In genomic region chr1:148924506-148924905, GRCm38 (mm10) we compare ENCODE assay signal across 31 mouse cellular contexts.
"Had no signal": no experiment of that assay in that cellular context is flagged by ENCODE, and none has a peak within 500 bp of the region (broad histone marks: within the 10 kb centered on the region; RNA-seq: fewer than 3 reads in every experiment).

No protein-coding gene starts in this region.

- H3K4me1 ChIP-seq: limb, embryonic 10.5 days; limb, embryonic 12.5 days; limb, embryonic 13.5 days; limb, embryonic 15.5 days; liver, embryonic 12.5 days; liver, embryonic 13.5 days; liver, embryonic 15.5 days; lung, embryonic 15.5 days; megakaryocyte, embryonic 14.5 days; midbrain, embryonic 10.5 days; midbrain, embryonic 12.5 days; midbrain, embryonic 13.5 days; midbrain, embryonic 15.5 days had no signal

- H3K4me2 ChIP-seq: limb, embryonic 12.5 days; limb, embryonic 13.5 days; limb, embryonic 15.5 days; liver, embryonic 11.5 days; liver, embryonic 12.5 days; liver, embryonic 13.5 days; liver, embryonic 15.5 days; lung, embryonic 14.5 days; lung, embryonic 15.5 days; midbrain, embryonic 11.5 days; midbrain, embryonic 12.5 days; midbrain, embryonic 13.5 days; midbrain, embryonic 15.5 days had no signal

- H3K9ac ChIP-seq: limb, embryonic 12.5 days; limb, embryonic 13.5 days; limb, embryonic 15.5 days; liver, embryonic 12.5 days; liver, embryonic 13.5 days; liver, embryonic 14.5 days; liver, embryonic 15.5 days; liver, postnatal 0 days; lung, embryonic 14.5 days; lung, embryonic 15.5 days; midbrain, embryonic 12.5 days; midbrain, embryonic 13.5 days; midbrain, embryonic 15.5 days had no signal

- H3K36me3 ChIP-seq: limb, embryonic 10.5 days; limb, embryonic 12.5 days; limb, embryonic 13.5 days; limb, embryonic 15.5 days; liver, embryonic 12.5 days; liver, embryonic 13.5 days; liver, embryonic 15.5 days; lung, embryonic 15.5 days; midbrain, embryonic 10.5 days; midbrain, embryonic 12.5 days; midbrain, embryonic 13.5 days; midbrain, embryonic 15.5 days had no signal

- H3K27ac ChIP-seq: left cerebral cortex, adult 2 months; limb, embryonic 10.5 days; limb, embryonic 12.5 days; limb, embryonic 13.5 days; limb, embryonic 15.5 days; liver, embryonic 12.5 days; liver, embryonic 13.5 days; liver, embryonic 14.5 days; liver, embryonic 15.5 days; lung, embryonic 15.5 days; macrophage; midbrain, embryonic 10.5 days; midbrain, embryonic 12.5 days; midbrain, embryonic 13.5 days; midbrain, embryonic 15.5 days had no signal

- H3K4me3 ChIP-seq: left cerebral cortex, adult 2 months; limb, embryonic 10.5 days; limb, embryonic 12.5 days; limb, embryonic 13.5 days; limb, embryonic 15.5 days; liver, embryonic 12.5 days; liver, embryonic 13.5 days; liver, embryonic 15.5 days; lung, embryonic 15.5 days; megakaryocyte, embryonic 14.5 days; midbrain, embryonic 10.5 days; midbrain, embryonic 12.5 days; midbrain, embryonic 13.5 days; midbrain, embryonic 15.5 days; myocyte had no signal

- H3K9me3 ChIP-seq: limb, embryonic 10.5 days; limb, embryonic 12.5 days; limb, embryonic 13.5 days; limb, embryonic 15.5 days; liver, embryonic 12.5 days; liver, embryonic 13.5 days; liver, embryonic 15.5 days; lung, embryonic 15.5 days; megakaryocyte, embryonic 14.5 days; midbrain, embryonic 10.5 days; midbrain, embryonic 12.5 days; midbrain, embryonic 13.5 days; midbrain, embryonic 15.5 days had no signal

- DNase-seq: left cerebral cortex, postnatal 4 days; liver; liver, embryonic 13.5 days; liver, postnatal 0 days; lung, adult 18-20 months; lung, adult 2 months; lung, embryonic 14.5 days; lung, postnatal 10 days; lung, postnatal 14 days; lung, postnatal 36 days; lung, postnatal 4 days; midbrain, embryonic 14.5 days had no signal

- H3K27me3 ChIP-seq: limb, embryonic 12.5 days; limb, embryonic 13.5 days; limb, embryonic 15.5 days; liver, embryonic 12.5 days; liver, embryonic 13.5 days; liver, embryonic 15.5 days; lung, embryonic 15.5 days; megakaryocyte, embryonic 14.5 days; midbrain, embryonic 12.5 days; midbrain, embryonic 13.5 days; midbrain, embryonic 15.5 days had no signal

- ATAC-seq: liver, embryonic 12.5 days; liver, postnatal 0 days; midbrain, embryonic 13.5 days; midbrain, embryonic 15.5 days; midbrain, embryonic 16.5 days had no signal
